Mouse (Mus musculus): ENCODE measurements around the gene Ugt1a10. TPM values are rescaled to one million over a fixed set of nuclear protein-coding genes. Genes with fewer than 3 reads are reported as not detected.
"Not testable (repeated sequence)": the region's sequence is repeated elsewhere in the genome, so short reads cannot be mapped to it uniquely, and the experiment has no call there.

The Ugt1a10 gene
- total RNA-seq (2014; fragmentation: Nextera tagmentation) = not detected in 2 replicates
- total RNA-seq (2017) = not detected in 2 replicates

- no peak for ATAC-seq (replicated peaks; ENCODE audit: low FRiP score, low TSS enrichment, poor library complexity, severe bottlenecking)
Measured at GRCm38 (mm10) chr1:88055088-88055487, at the start of gene Ugt1a10. Gene Ugt1a10 (plus strand): TSS chr1:88055388.

- ATAC-seq (replicated peaks; ENCODE audit: low FRiP score, low TSS enrichment, poor library complexity, severe bottlenecking) = peak; percentile 19; the same call in 1 of the 2 replicates
Measured at GRCm38 (mm10) chr1:88007692-88008210, 47.4 kb upstream of the Ugt1a10 start.

GRCm38 (mm10) chr1:88008211-88008697 is 46.9 kb upstream of the Ugt1a10 start, which contains the start of gene Usp40:
Gene Usp40 (minus strand): TSS chr1:88008551.
- ATAC-seq (replicated peaks; ENCODE audit: low FRiP score, low TSS enrichment, poor library complexity, severe bottlenecking) = peak; percentile 95

GRCm38 (mm10) chr1:88008735-88009134 is 46.5 kb upstream of the Ugt1a10 start:
- 0 out of 2 replicates have a peak, but pooled peaks have one; percentile 27 for ATAC-seq (replicated peaks; ENCODE audit: low FRiP score, low TSS enrichment, poor library complexity, severe bottlenecking)

GRCm38 (mm10) chr1:88009521-88009920 is 45.7 kb upstream of the Ugt1a10 start:
- no peak for ATAC-seq (replicated peaks; ENCODE audit: low FRiP score, low TSS enrichment, poor library complexity, severe bottlenecking)

- ATAC-seq (replicated peaks; ENCODE audit: low FRiP score, low TSS enrichment, poor library complexity, severe bottlenecking) = no peak
Measured at GRCm38 (mm10) chr1:88013726-88014125, 41.5 kb upstream of the Ugt1a10 start.

GRCm38 (mm10) chr1:88014194-88014593 is 41.0 kb upstream of the Ugt1a10 start:
- ATAC-seq (replicated peaks; ENCODE audit: low FRiP score, low TSS enrichment, poor library complexity, severe bottlenecking) = no peak

- no peak for ATAC-seq (replicated peaks; ENCODE audit: low FRiP score, low TSS enrichment, poor library complexity, severe bottlenecking)
Measured at GRCm38 (mm10) chr1:88014671-88015070, 40.5 kb upstream of the Ugt1a10 start.

- ATAC-seq (replicated peaks; ENCODE audit: low FRiP score, low TSS enrichment, poor library complexity, severe bottlenecking) = no peak
Measured at GRCm38 (mm10) chr1:88015371-88015770, 39.8 kb upstream of the Ugt1a10 start.

GRCm38 (mm10) chr1:88025244-88025643 is 29.9 kb upstream of the Ugt1a10 start:
- ATAC-seq (replicated peaks; ENCODE audit: low FRiP score, low TSS enrichment, poor library complexity, severe bottlenecking) = not testable (repeated sequence)

- ATAC-seq (replicated peaks; ENCODE audit: low FRiP score, low TSS enrichment, poor library complexity, severe bottlenecking) = not testable (repeated sequence)
Measured at GRCm38 (mm10) chr1:88043044-88043443, 12.1 kb upstream of the Ugt1a10 start.

GRCm38 (mm10) chr1:88044832-88045437 is 10.3 kb upstream of the Ugt1a10 start:
- not testable (repeated sequence) for ATAC-seq (replicated peaks; ENCODE audit: low FRiP score, low TSS enrichment, poor library complexity, severe bottlenecking)

GRCm38 (mm10) chr1:88047408-88047807 is 7.8 kb upstream of the Ugt1a10 start:
- not testable (repeated sequence) for ATAC-seq (replicated peaks; ENCODE audit: low FRiP score, low TSS enrichment, poor library complexity, severe bottlenecking)

- not testable (repeated sequence) for ATAC-seq (replicated peaks; ENCODE audit: low FRiP score, low TSS enrichment, poor library complexity, severe bottlenecking)
Measured at GRCm38 (mm10) chr1:88066472-88067102, 11.4 kb downstream of the Ugt1a10 start.

- no peak for ATAC-seq (replicated peaks; ENCODE audit: low FRiP score, low TSS enrichment, poor library complexity, severe bottlenecking)
Measured at GRCm38 (mm10) chr1:88070495-88070894, 15.3 kb downstream of the Ugt1a10 start, which contains the start of gene Ugt1a9. Gene Ugt1a9 (plus strand): TSS chr1:88070800.

GRCm38 (mm10) chr1:88070902-88071301 is 15.7 kb downstream of the Ugt1a10 start:
- ATAC-seq (replicated peaks; ENCODE audit: low FRiP score, low TSS enrichment, poor library complexity, severe bottlenecking) = no peak

- ATAC-seq (replicated peaks; ENCODE audit: low FRiP score, low TSS enrichment, poor library complexity, severe bottlenecking) = no peak
Measured at GRCm38 (mm10) chr1:88074471-88074870, 19.3 kb downstream of the Ugt1a10 start.

- ATAC-seq (replicated peaks; ENCODE audit: low FRiP score, low TSS enrichment, poor library complexity, severe bottlenecking) = no peak
Measured at GRCm38 (mm10) chr1:88077128-88077527, 21.9 kb downstream of the Ugt1a10 start.

- ATAC-seq (replicated peaks; ENCODE audit: low FRiP score, low TSS enrichment, poor library complexity, severe bottlenecking) = no peak
Measured at GRCm38 (mm10) chr1:88081670-88082069, 26.5 kb downstream of the Ugt1a10 start.

GRCm38 (mm10) chr1:88086125-88086524 is 30.9 kb downstream of the Ugt1a10 start:
- ATAC-seq (replicated peaks; ENCODE audit: low FRiP score, low TSS enrichment, poor library complexity, severe bottlenecking) = no peak

Data from megakaryocyte-erythroid progenitor cell, adult 5-6 weeks (primary cell).